Mouse (Mus musculus) small intestine, adult 10 weeks (tissue): Measurements from ENCODE around the gene Clptm1. TPM values are rescaled to one million over a fixed set of nuclear protein-coding genes. Genes with fewer than 3 reads are reported as not detected.

Experiments used
- polyA plus RNA-seq: library from polyadenylated mRNA; stranded (reverse); fragments of 350-450 nt; fragmentation: Illumina TruSeq; extraction: RNeasy Lipid Tissue Mini Kit (QIAGEN cat#74804); gene quantifications from one replicate; pipeline ENCODE4 v1.2.3, GENCODE M21; 2014; ENCODE audit warnings: low replicate concordance

Clptm1 gene
- 5.2 TPM for polyA plus RNA-seq

DNA sequence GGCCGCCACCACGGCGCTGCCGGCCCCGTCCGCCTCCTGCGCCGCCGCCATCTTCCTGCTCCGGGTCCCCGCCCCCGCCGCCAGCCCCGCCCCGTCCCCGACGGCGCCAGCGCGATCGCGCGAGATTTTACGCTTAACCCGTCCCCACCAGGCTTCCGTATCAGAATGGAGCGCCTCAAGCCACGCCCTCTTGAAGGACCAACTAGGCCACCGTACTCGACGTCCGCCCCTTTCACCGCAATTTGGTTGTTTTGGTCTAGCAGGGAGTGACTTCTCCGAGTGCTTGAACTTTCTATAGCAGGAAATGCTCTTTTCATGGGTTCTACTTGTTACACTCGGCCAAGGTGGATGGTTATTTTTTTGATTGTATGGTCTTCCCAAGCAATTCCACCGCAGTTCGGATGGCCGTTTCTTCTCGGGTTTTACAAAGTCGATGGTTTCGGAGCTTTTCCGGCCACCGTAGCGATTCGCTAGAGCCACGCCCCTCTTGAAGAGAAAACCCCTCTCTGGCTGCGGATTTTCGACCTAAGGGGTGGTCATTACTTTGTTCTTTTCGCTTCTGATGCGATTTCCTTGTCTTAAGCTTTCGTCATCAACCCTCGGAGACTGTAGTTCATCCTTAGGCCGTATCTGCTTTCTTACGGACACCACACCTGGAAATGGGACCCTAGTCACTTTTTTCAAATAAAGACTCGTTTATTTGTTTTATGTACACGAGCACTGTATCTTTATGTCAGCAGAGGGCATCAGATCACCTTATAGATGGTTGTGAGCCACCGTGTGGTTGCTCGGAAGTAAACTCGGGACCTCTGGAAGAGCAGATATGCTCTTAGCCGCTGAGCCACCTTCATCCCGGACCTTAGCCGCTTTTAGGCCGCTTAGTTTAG lies at the start of gene Clptm1:
TSS of gene Clptm1 (minus strand) at position 79 of the 887 bp plus-strand sequence.

GRCm38 (mm10) chr7:19698907-19699826 lies 34.3 kb upstream of the Clptm1 start, which contains the start of gene Apoe:
Apoe (minus strand) TSS chr7:19699188.

GRCm38 (mm10) chr7:19691873-19692865 lies 27.3 kb upstream of the Clptm1 start, which contains the start of gene Apoc1:
Apoc1 (minus strand) TSS chr7:19692660.

DNA sequence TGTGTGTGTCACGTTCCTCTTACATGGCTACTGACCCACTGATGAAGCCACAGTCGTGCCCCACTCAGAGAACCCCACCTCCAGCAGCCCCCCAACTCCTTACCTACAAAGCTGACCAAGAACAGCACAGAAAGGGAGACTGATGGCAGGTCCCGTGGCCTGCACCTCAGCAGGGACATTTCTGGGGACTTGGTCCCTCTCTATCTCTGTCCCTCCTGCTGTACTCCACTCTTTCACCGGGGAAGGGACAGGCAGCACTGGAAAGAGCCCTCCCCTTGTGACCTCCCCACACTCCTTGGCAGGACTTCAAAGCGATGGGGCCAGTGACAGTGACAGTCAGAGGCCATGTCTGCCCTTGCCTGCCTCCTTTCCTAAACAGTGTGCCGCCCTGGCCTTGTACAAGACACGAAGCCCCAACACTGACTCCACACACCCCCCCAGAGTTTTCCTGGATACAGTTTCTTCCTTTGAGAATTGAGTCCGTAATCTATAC lies 16.4 kb upstream of the Clptm1 start, which contains the start of the genes Gm44805 and Apoc4:
TSS of gene Gm44805 (minus strand) at position 222 of the 493 bp plus-strand sequence.
TSS of gene Apoc4 (minus strand) at position 278 of the 493 bp plus-strand sequence.

DNA sequence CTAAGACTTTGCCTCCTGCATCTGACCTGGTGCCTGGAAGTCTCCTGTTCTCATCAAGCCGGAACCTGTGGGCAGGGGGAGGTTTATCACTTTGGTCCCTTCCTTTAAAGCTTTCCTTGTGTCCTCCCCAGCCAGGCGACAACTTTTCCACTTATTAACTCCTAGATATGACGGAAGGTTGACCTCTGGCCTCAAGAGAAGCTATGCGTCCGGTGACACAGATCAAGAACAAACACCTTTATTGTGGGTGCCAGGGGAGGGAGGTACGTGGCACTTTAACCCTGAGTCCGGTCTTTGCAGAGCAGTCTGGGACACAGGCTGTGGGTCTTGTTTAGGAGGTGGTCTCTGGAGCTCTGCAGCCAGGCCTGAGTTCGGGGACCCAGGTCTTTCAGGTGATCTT lies 13.0 kb upstream of the Clptm1 start, which contains the start of gene Apoc2:
TSS of gene Apoc2 (minus strand) at position 70 of the 400 bp plus-strand sequence.

GRCm38 (mm10) chr7:19629361-19629734 lies 35.5 kb downstream of the Clptm1 start, which contains the start of gene Relb:
Relb (minus strand) TSS chr7:19629438.

DNA sequence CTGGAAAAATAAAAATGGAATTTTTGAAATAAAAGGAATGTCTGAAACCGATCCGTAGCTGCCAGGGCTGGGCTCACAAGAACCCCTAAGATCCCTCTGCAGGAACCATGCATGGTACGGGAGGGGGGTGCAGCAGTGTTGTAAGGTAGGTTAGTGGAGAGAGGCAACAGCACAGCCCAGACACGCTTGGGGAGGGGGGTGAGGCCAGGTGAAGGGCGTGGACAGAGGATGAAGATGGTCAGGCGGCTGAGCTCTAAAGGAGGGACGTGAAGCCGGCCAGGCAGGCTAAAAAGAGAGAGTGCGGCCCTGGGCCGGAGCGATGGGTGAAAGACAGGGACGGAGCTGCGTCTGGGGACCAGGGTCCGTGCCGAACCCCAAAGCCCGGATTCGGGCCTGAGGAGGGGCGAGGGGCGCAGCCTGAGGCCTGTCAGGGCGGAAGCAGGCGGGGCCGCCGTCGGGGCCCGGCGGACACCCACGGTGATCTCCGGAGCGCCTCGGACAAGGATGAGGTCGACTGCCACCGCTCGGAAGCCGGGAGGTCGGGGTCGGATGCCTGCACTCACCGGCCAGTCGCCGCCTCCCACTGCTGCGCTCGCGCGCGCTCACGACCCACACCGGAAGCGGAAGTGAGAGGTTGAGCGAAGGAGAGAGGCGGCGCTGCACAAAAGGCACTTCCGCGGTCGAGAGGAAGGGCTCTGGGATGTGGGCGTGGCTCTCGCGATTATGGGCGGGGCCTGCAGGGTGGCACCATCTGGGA lies 60.8 kb downstream of the Clptm1 start, which contains the start of gene Clasrp:
TSS of gene Clasrp (minus strand) at position 638 of the 757 bp plus-strand sequence.

Other genes starting within 250 kb of the Clptm1 start
- gene Mark4, start 206.2 kb downstream of the Clptm1 start, polyA plus RNA-seq, result 0.19 TPM
- gene Exoc3l2, start 201.7 kb downstream of the Clptm1 start, polyA plus RNA-seq, result not detected
- 3.4 TPM for gene Bloc1s3, start 156.7 kb downstream of the Clptm1 start, polyA plus RNA-seq
- not detected for gene Trappc6a, start 156.6 kb downstream of the Clptm1 start, polyA plus RNA-seq
- not detected for gene Nkpd1, start 147.2 kb downstream of the Clptm1 start, polyA plus RNA-seq
- 0.22 TPM for gene Ppp1r37, start 102.0 kb downstream of the Clptm1 start, polyA plus RNA-seq
- gene Zfp296, start 87.7 kb downstream of the Clptm1 start, polyA plus RNA-seq, result not detected
- gene Gemin7, start 87.4 kb downstream of the Clptm1 start, polyA plus RNA-seq, result 6.5 TPM
- 3.5 TPM for gene Clasrp, start 60.5 kb downstream of the Clptm1 start, polyA plus RNA-seq
- gene Relb, start 35.6 kb downstream of the Clptm1 start, polyA plus RNA-seq, result 3.6 TPM
- gene Apoc2, start 12.9 kb upstream of the Clptm1 start, polyA plus RNA-seq, result 21.6 TPM
- not detected for gene Gm44805, start 16.4 kb upstream of the Clptm1 start, polyA plus RNA-seq
- not detected for gene Apoc4, start 16.4 kb upstream of the Clptm1 start, polyA plus RNA-seq
- not detected for gene Apoc1, start 27.6 kb upstream of the Clptm1 start, polyA plus RNA-seq
- 2.3 TPM for gene Apoe, start 34.2 kb upstream of the Clptm1 start, polyA plus RNA-seq
- gene Tomm40, start 50.4 kb upstream of the Clptm1 start, polyA plus RNA-seq, result 0.93 TPM
- 5.7 TPM for gene Nectin2, start 85.5 kb upstream of the Clptm1 start, polyA plus RNA-seq
- not detected for gene Bcam, start 106.0 kb upstream of the Clptm1 start, polyA plus RNA-seq
- 3.7 TPM for gene Cblc, start 131.8 kb upstream of the Clptm1 start, polyA plus RNA-seq
- 1.2 TPM for gene Bcl3, start 157.7 kb upstream of the Clptm1 start, polyA plus RNA-seq
- not detected for gene Gm19345, start 187.0 kb upstream of the Clptm1 start, polyA plus RNA-seq
- gene Ceacam16, start 196.3 kb upstream of the Clptm1 start, polyA plus RNA-seq, result not detected
- gene Ceacam19, start 222.9 kb upstream of the Clptm1 start, polyA plus RNA-seq, result not detected